Mouse (Mus musculus) ovary, adult 18-20 months (tissue): Measurements from ENCODE around the gene Hist1h2ab.
"Not testable (repeated sequence)": the region's sequence is repeated elsewhere in the genome, so short reads cannot be mapped to it uniquely, and the experiment has no call there.

Experiments used
- DNase-seq: peaks from one replicate; pipeline ENCODE4 v3.0.0; 2022; ENCODE audit warnings: low spot score, mixed read lengths

Hist1h2ab gene

GRCm38 (mm10) chr13:23750839-23751477, at the start of gene Hist1h2ab:
Gene Hist1h2ab, plus strand, starts transcription at chr13:23751126.
- not testable (repeated sequence) for DNase-seq

- DNase-seq: no peak
These were observed 48.7 kb upstream of the Hist1h2ab start for GRCm38 (mm10) chr13:23702220-23702619.

GRCm38 (mm10) chr13:23702801-23703200, 48.1 kb upstream of the Hist1h2ab start:
- DNase-seq: not testable (repeated sequence)

GRCm38 (mm10) chr13:23705751-23706356, 45.1 kb upstream of the Hist1h2ab start:
- no peak for DNase-seq

GRCm38 (mm10) chr13:23706771-23707170, 44.2 kb upstream of the Hist1h2ab start:
- no peak for DNase-seq

GRCm38 (mm10) chr13:23708041-23708440, 42.9 kb upstream of the Hist1h2ab start:
- DNase-seq: no peak

- DNase-seq: no peak
These were observed 42.3 kb upstream of the Hist1h2ab start for GRCm38 (mm10) chr13:23708654-23709053.

- DNase-seq: no peak
These were observed 41.1 kb upstream of the Hist1h2ab start for GRCm38 (mm10) chr13:23709714-23710373.

- no peak for DNase-seq
These were observed 40.4 kb upstream of the Hist1h2ab start, which contains the start of gene Hfe for GRCm38 (mm10) chr13:23710374-23711089. Gene Hfe, minus strand, starts transcription at chr13:23710854.

- DNase-seq: no peak
These were observed 34.5 kb upstream of the Hist1h2ab start for GRCm38 (mm10) chr13:23716261-23717042.

GRCm38 (mm10) chr13:23717176-23717575, 33.8 kb upstream of the Hist1h2ab start:
- no peak for DNase-seq

- DNase-seq: not testable (repeated sequence)
These were observed 33.2 kb upstream of the Hist1h2ab start for GRCm38 (mm10) chr13:23717593-23718245.

- no peak for DNase-seq
These were observed 26.7 kb upstream of the Hist1h2ab start for GRCm38 (mm10) chr13:23724239-23724638.

GRCm38 (mm10) chr13:23725213-23725612, 25.7 kb upstream of the Hist1h2ab start:
- no peak for DNase-seq

- DNase-seq: no peak
These were observed 22.3 kb upstream of the Hist1h2ab start for GRCm38 (mm10) chr13:23728472-23729191.

GRCm38 (mm10) chr13:23729192-23729525, 21.8 kb upstream of the Hist1h2ab start:
- no peak for DNase-seq

- DNase-seq: no peak
These were observed 21.2 kb upstream of the Hist1h2ab start for GRCm38 (mm10) chr13:23729706-23730105.

GRCm38 (mm10) chr13:23730479-23730878, 20.4 kb upstream of the Hist1h2ab start:
- no peak for DNase-seq

- no peak for DNase-seq
These were observed 18.6 kb upstream of the Hist1h2ab start for GRCm38 (mm10) chr13:23732156-23732804.

GRCm38 (mm10) chr13:23737091-23737490, 13.8 kb upstream of the Hist1h2ab start:
- no peak for DNase-seq
